Mouse (Mus musculus) Patski (cell line): Measurements from ENCODE around the gene Tmem184b. TPM values are rescaled to one million over a fixed set of nuclear protein-coding genes. Genes with fewer than 3 reads are reported as not detected.

Experiments
- ATAC-seq: fragments of 100-300 bp; one replicate; pipeline ENCODE4 v1.8.0; 2021
- CTCF ChIA-PET: fragments of 350-600 bp; sonication (Branson Sonifier 250); formaldehyde crosslinking; loops from one replicate; lab custom pipeline; 2022; ENCODE audit warnings: inconsistent platforms; lab: Charles Lee
- POLR2A ChIA-PET: fragments of 350-600 bp; sonication (Branson Sonifier 250); formaldehyde crosslinking; loops from one replicate; lab custom pipeline; 2022; ENCODE audit warnings: antibody characterized with exemption, inconsistent platforms; lab: Charles Lee
- DNase-seq: peaks from one replicate; pipeline ENCODE4 v3.0.0-alpha.2; 2011; ENCODE audit warnings: low read depth, low spot score
- H3K27me3 ChIP-seq: fragments of 371-371 bp; one replicate; pipeline ENCODE4 v1.5.1; 2021
- CTCF ChIP-seq: fragments of 100-300 bp; IDR thresholded peaks from one replicate; pipeline ENCODE4 v1.5.1; 2021
- in situ Hi-C: fragments of 300-500 bp; cut with MboI; formaldehyde crosslinking; loops from 3 replicates; pipeline ENCODE4 v1.11.1; 2018; ENCODE audit warnings: low pct_unique_long_range_greater_than_20kb, mixed read lengths
- polyA plus RNA-seq: library from polyadenylated mRNA; unstranded; gene quantifications from one replicate; pipeline ENCODE4 v1.2.3, GENCODE M21; 2021

Gene Tmem184b
- polyA plus RNA-seq, 1 experiment from 2014 or later = 129 TPM

- no peak for TF ChIP-seq CTCF
- ChIA-PET POLR2A (interaction anchor here (1.0 to 1.5 kb wide), 2 partner anchors 11 to 13 kb away, joined by 4 read pairs; partner anchors contain the start of gene Tmem184b), CTCF (no interaction called here)
- ATAC-seq (no peak), DNase-seq (no peak)
- in situ Hi-C loops = no loop called here
- H3K27me3 ChIP-seq = no peaks in the 10 kb centered on the region
These were observed 12.9 kb downstream of the Tmem184b start for GRCm38 (mm10) chr15:79390434-79390833.

- ChIA-PET CTCF (interaction anchor here (1.6 kb wide), 2 partner anchors 9 to 65 kb away, joined by 3 to 5 read pairs; no protein-coding TSS in a partner anchor), POLR2A (interaction anchor here (1.4 kb wide), 1 partner anchor 48 kb away, joined by 3 read pairs; no protein-coding TSS in a partner anchor)
- DNase-seq (no peak), ATAC-seq (no peak)
- no peaks in the 10 kb centered on the region for H3K27me3 ChIP-seq
- in situ Hi-C loops = loop anchor here (10.0 kb wide), 1 partner anchor 153 kb away; no protein-coding TSS in a partner anchor
- TF ChIP-seq CTCF = no peak
These were observed 15.2 kb downstream of the Tmem184b start for GRCm38 (mm10) chr15:79388171-79388570.

- H3K27me3 ChIP-seq = no peaks in the 10 kb centered on the region
- DNase-seq (no peak), ATAC-seq (no peak)
- no peak for TF ChIP-seq CTCF
- ChIA-PET CTCF (interaction anchor here (1.3 to 1.6 kb wide), 3 partner anchors 9 to 79 kb away, joined by 3 to 5 read pairs (median 4); no protein-coding TSS in a partner anchor), POLR2A (interaction anchor here (1.0 to 1.4 kb wide), 2 partner anchors 29 to 48 kb away, joined by 3 read pairs; no protein-coding TSS in a partner anchor)
- in situ Hi-C loops = loop anchor here (10.0 kb wide), 1 partner anchor 153 kb away; no protein-coding TSS in a partner anchor
These were observed 15.8 kb downstream of the Tmem184b start for GRCm38 (mm10) chr15:79387611-79388010.

GRCm38 (mm10) chr15:79387081-79387480, 16.3 kb downstream of the Tmem184b start:
- in situ Hi-C loops = loop anchor here (10.0 kb wide), 1 partner anchor 152 kb away; no protein-coding TSS in a partner anchor
- DNase-seq (no peak), ATAC-seq (no peak)
- POLR2A ChIA-PET = interaction anchor here (1.0 to 1.4 kb wide), 2 partner anchors 29 to 49 kb away, joined by 3 read pairs; no protein-coding TSS in a partner anchor
- H3K27me3 ChIP-seq = no peaks in the 10 kb centered on the region
- TF ChIP-seq CTCF = no peak
- CTCF ChIA-PET = interaction anchor here (1.3 to 1.6 kb wide), 2 partner anchors 64 to 79 kb away, joined by 3 to 4 read pairs; no protein-coding TSS in a partner anchor

- H3K27me3 ChIP-seq = no peaks in the 10 kb centered on the region
- in situ Hi-C loops = loop anchor here (10.0 kb wide), 1 partner anchor 147 kb away; no protein-coding TSS in a partner anchor
- ChIA-PET CTCF (interaction anchor here (0.9 to 4.1 kb wide), 4 partner anchors 10 to 139 kb away, joined by 3 to 13 read pairs (median 4); no protein-coding TSS in a partner anchor), POLR2A (interaction anchor here (0.6 kb wide), 1 partner anchor 241 kb away, joined by 3 read pairs; the partner anchor contains the start of genes 1700088E04Rik and Polr2f)
- ATAC-seq = no peak
- no peak for DNase-seq
- no peak for TF ChIP-seq CTCF
These were observed 21.7 kb downstream of the Tmem184b start for GRCm38 (mm10) chr15:79381644-79382043.

GRCm38 (mm10) chr15:79380468-79381444, 22.6 kb downstream of the Tmem184b start:
- in situ Hi-C loops = loop anchor here (10.0 kb wide), 1 partner anchor 146 kb away; no protein-coding TSS in a partner anchor

GRCm38 (mm10) chr15:79379658-79380057, 23.7 kb downstream of the Tmem184b start:
- no peak for ATAC-seq
- in situ Hi-C loops = loop anchor here (10.0 kb wide), 1 partner anchor 145 kb away; no protein-coding TSS in a partner anchor
- POLR2A ChIA-PET = interaction anchor here (0.9 to 1.4 kb wide), 3 partner anchors 10 to 22 kb away, joined by 4 read pairs; no protein-coding TSS in a partner anchor

More at GRCm38 (mm10) chr15:79380468-79381444, 22.6 kb downstream of the Tmem184b start:
- POLR2A ChIA-PET = interaction anchor here (0.6 to 1.4 kb wide), 4 partner anchors 9 to 240 kb away, joined by 3 to 4 read pairs (median 4); partner anchors contain the start of genes 1700088E04Rik and Polr2f
- CTCF ChIA-PET = interaction anchor here (0.9 to 4.1 kb wide), 6 partner anchors 11 to 138 kb away, joined by 3 to 13 read pairs (median 4); no protein-coding TSS in a partner anchor
- TF ChIP-seq CTCF = no peak
- no peaks in the 10 kb centered on the region for H3K27me3 ChIP-seq
- ATAC-seq (peak; percentile 32), DNase-seq (no peak)

GRCm38 (mm10) chr15:79378608-79379007, 24.8 kb downstream of the Tmem184b start:
- in situ Hi-C loops = no loop called here
- ATAC-seq (no peak), DNase-seq (no peak)
- ChIA-PET POLR2A (no interaction called here), CTCF (interaction anchor here (4.1 kb wide), 1 partner anchor 136 kb away, joined by 13 read pairs; no protein-coding TSS in a partner anchor)
- no peaks in the 10 kb centered on the region for H3K27me3 ChIP-seq
- no peak for TF ChIP-seq CTCF

More at GRCm38 (mm10) chr15:79379658-79380057, 23.7 kb downstream of the Tmem184b start:
- TF ChIP-seq CTCF = no peak
- CTCF ChIA-PET = interaction anchor here (1.0 to 4.1 kb wide), 4 partner anchors 10 to 137 kb away, joined by 3 to 13 read pairs (median 4); no protein-coding TSS in a partner anchor
- no peak for DNase-seq
- H3K27me3 ChIP-seq = no peaks in the 10 kb centered on the region

GRCm38 (mm10) chr15:79377681-79378080, 25.7 kb downstream of the Tmem184b start:
- ChIA-PET CTCF (interaction anchor here (4.1 kb wide), 1 partner anchor 135 kb away, joined by 13 read pairs; no protein-coding TSS in a partner anchor), POLR2A (no interaction called here)
- no peak for TF ChIP-seq CTCF
- DNase-seq (no peak), ATAC-seq (no peak)
- no peaks in the 10 kb centered on the region for H3K27me3 ChIP-seq
- in situ Hi-C loops = no loop called here
